Mouse (Mus musculus) gastrocnemius, adult 8-10 months (tissue): ENCODE data around the gene Taf12. TPM values are rescaled to one million over a fixed set of nuclear protein-coding genes. Genes with fewer than 3 reads are reported as not detected.
"Not testable (repeated sequence)": the region's sequence is repeated elsewhere in the genome, so short reads cannot be mapped to it uniquely, and the experiment has no call there.

ENCODE experiments used
- DNase-seq, 2 experiments: peaks; one replicate each; pipeline ENCODE4 v3.0.0; 2022; ENCODE audit warnings: low spot score in 2 of 2
- total RNA-seq, 4 experiments: library from RNA; stranded (reverse); gene quantifications; 2 replicates each; pipeline ENCODE4 v1.2.4; 2022

Taf12 gene
- total RNA-seq, 4 experiments from 2014 or later, result 35.4 to 47.2 (median 38.4) TPM

DNA sequence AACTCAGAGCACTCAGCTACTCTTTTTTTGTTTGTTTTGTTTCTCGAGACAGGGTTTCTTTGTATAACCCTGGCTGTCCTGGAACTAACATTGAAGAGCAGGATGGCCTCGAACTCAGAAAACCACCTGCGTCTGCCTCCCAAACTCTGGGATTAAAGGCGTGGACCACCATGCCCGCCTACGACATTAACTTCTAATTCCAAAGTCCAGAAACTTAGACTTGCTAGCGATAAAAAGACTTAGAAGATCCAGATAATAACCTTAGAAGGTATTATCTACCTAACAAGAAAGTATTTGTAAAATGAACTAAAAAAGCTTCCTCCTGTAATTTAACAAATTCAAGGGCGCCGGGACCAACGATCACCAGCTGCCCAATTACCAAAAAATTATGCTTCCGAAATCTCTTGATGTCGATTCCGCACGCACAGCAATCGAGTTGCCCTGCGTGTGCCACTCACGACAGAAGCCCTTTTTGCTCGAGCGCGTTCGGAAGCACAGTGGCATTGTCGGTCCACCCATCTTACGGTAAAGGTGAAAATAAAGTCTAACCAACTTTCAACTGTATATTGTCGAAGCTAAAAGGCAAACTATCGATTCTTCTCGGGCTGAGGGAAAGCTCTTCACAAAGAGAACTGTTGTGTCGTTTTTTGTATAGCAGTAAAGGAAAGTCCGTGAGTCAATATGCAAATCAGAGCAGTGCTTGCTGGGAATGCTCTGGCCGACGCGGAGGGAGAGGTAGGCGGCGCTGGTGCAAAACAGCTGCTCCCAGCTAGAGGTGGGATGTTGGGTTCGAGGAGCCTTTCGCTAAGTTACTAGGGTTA is 4.2 kb upstream of the Taf12 start:
- peak; percentile 69 to 84 for DNase-seq

DNA sequence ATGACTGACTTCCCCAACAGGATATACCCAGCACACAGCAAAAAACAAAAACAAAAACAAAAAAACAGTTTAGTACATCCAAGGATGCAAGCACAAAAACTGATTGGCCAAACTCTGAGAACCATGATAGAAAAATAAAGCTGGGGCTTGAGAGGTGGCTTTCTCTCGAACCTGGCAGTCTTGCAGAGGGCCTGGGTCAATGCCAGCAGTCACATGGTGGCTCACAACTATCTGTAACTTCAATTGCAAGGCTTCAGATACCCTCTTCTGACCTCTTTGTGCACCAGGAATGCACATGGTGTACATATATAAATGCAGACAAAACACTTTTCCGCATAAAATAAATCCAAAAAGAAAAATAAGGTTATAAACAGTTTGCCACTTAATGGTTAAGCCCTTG is 1.0 kb upstream of the Taf12 start:
- DNase-seq, result no peak

DNA sequence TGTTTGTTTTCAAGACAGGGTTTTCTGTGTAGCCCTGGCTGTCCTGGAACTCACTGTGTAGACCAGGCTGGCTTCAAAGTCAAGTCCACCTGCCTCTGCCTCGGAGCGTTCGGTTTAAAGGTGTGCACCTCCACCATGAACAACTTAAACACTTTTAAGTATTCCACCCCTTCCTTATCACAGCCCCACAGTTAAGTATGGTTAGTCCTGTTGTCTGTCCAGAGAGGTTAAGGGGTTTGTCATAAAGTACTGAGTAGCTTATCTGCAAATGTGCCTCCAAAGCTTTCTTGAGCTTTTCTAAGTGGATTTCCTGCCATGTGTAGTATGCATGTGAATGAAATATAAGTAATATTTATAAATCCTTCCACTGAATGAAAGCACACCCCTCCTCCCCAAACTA is 1.8 kb downstream of the Taf12 start:
- DNase-seq, result no peak

DNA sequence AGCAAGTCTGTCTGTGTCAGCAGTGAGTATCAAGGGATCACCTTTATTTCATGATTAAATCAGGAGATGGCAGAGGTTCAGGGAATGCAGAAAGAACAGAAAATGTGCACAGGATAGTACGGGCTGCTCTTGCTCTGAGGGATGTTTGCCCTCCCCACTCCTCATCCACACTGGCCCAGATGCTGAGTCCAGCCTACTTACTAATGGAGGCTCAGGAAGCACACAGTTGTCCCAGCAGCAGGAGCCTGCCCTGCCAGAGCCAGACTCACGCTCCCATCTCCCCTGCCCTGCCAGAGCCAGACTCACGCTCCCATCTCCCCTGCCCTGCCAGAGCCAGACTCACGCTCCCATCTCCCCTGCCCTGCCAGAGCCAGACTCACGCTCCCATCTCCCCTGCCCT is 14.7 kb downstream of the Taf12 start:
- not testable (repeated sequence) for DNase-seq

DNA sequence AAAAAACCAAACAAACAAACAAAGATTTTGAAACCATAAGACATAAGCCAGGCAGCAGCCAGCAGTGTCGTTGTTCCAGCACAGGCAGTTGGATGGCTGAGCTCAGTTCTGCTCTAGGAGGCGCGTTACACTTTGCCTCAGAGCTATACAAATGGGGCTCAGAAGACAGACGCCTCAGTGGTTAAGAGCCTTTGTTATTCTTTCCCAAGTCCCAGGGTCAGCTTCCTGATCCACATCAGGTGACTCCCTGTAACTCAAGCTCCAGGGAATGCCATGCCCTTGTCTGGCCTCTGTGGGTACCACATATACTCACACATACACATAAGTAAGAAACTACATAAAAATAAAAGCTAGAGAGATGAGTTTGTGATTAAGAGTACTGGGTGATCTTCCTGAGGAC is 16.9 kb downstream of the Taf12 start:
- no peak for DNase-seq

DNA sequence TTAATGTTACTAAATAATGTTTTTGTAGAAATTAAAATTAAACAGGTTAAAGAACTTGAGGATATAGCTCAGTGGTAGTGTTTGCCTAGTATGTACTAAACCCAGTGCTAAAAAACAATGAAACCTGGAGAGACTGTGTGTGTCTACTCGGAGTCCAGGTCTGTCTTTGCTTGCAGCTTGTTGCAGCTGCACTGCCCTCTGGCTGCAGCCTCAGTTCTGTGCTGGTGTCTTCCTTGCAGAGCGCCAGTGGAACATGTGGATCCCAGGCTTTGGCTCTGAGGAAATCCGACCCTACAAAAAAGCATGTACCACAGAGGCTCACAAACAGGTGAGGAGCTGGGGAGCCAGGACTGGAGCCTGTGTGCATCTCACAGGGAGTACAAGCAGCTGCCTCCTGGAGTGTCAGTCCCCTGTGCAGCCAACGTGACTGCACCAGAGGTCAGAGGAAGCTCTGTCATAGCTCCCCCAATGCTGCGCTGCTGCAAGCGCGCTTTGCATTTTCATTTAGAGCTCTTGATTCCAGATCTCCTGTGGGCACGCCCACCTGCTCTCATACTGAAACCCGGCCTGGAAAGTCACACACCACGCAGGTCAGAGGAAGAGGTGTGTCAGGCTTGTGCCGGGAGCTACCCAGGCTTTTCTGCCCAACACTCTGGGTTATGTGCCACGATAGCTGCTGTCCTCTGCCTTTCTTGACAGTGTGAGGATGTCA is 17.6 kb downstream of the Taf12 start:
- no peak for DNase-seq

DNA sequence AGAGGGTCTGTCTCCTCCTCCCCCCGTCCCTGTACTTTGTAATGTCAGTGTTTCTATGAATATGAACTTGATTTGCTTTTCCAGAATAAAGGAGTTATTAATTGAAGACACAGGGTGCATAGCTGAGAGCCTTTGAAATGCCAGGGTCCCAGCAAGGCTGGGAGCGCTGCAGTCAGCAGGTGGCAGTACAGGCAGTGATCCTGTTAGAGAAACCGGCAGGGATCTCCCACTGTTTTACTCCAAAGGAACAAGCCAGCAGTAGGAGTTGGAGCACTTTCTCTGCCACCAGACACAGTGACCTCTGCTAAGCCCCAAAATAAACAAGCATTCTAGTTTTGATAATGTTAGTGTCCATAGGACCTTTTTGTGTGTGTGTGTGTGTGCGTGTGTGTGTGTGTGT is 18.8 kb downstream of the Taf12 start:
- no peak for DNase-seq

DNA sequence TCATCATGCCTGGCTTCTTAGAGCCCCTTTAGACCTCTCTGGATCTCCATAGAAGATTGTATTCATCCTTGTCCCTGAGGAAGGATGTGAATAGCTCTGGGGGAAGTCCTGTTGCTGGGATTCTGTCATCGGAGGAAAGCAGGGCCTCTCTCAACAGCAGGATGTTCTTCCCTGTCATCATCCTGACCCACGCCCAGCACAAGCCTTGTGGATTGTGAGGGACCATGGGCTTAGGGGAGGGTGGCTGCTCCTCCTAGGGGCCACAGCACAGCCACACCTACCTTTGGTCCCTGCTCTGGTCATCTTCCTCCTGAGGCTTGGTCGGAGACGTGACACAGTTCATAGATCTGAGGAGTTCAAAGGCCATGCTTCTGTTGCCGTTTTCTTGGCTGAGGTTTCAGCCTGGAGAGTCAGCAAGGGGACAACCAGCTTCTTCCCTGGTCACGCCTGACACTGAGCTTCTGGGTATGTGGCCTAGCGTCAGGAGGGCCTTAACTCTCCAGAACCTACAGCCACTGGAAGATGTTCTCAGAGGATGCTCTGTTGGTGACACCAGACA is 19.6 kb downstream of the Taf12 start:
- DNase-seq, result no peak

DNA sequence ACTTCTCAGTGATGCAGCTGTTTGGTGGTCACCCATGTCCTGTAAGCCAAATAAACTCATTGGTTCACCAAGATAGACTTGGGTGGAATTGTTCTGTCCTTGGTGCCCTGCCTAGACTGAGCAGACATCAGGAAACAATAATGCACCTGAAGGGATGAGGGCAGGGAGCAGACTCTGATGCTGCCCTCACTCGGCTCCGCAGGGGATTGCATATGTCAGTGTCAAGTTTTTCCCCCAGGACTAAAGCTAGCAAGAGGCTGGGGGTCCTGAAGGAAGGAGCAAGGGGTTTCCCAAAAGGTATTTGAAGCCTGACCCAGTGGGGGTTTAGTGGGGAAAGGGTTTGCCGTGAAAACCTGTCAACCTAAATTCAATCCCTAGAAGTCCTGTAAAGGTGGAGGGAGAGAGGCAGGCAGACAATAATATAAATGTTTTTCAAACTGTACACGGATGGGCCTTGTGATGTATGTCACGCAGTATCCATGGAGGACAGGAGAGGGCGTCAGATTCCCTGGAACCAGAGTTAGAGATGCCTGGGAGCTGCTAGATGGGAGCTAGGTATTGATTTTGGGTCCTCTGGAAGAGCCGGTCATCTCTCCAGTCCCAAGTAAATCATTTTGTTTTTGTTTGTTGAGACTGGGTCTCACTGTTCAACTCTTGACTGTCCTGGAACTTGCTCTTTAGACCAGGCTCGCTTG is 21.7 kb downstream of the Taf12 start:
- DNase-seq, result no peak

DNA sequence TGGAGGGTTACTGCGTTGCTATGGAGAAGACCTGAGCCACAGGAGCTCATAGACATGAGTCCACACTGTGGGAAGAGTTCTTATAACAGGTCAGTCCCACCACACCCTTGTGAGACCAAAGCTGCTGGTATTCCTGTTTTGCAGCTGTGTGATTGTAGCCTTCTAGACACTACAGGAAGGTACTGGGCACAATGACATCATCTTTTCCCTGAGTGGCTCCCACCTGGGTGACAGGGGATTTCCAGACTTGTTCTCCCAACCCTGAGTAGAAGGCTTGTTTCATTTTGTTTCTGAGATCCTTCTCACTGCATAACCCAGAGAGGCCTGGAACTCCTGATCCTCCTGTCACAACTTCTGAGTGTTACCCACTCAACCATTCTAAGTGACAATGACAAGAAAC is 25.7 kb downstream of the Taf12 start:
- DNase-seq, result no peak

DNA sequence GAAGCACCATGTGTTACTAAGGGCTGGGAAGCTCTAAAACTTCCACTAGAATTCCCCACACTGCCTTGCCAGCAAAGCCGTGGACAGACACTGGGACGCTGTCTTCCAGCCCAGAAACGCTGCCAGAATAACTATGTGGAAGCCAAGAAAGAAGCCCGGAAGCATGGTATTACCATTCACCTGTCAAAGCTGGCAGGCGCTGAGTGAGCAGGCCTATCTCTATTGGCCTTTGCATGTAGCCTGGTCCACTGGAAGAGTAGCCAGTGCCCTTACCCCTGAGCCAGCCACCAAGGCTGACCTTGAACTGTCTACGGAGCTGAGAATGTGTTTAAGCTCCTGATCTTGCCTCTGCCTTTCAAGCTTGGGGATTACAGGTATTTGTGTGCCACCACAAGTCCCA is 27.3 kb downstream of the Taf12 start:
- DNase-seq, result no peak

DNA sequence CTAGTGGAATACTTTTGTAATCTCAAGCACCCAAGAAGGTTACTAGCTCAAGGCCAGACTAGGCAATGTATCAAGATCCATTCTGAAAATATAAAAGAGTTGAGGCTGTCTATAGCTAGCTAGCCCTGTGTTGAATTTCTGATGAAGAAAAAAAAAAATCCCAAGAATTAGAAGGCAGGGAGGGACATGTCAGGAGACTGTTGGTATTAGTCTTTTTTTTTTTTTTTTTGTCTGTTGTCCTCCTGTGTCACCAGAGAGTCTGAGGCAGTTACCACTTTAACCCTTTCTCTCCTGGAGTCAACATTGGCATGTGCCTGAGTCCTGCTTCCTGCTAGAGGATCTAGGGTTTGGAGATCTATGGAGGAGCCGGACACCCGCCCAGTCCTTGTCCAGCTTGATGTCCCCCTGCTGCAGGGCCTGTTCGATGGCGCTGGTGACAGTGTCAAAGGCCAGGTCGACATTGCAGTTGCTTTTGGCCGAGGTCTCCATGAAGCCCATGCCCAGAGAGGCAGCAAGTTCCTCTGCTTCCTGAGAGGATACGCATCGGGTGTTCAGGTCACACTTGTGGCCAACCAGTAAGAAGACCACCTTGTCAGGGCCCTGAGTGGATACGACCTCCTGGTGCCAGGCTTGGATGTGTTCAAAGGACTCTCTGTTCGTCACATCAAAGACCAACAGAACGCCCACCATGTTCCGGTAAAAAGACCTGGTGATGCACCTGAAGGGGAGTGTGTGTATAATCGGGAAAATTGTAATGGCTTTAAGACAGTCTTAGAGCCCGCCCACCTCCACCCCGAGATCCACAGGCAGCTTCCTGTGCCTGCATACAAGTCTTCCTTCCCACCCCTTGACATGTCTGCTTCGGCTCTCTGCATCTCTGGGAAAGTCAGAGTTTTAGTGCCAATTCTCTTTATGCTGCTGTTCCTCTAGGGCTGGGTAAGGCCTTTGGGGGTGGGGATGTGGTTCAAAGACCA is 28.1 kb downstream of the Taf12 start:
- DNase-seq, result no peak

DNA sequence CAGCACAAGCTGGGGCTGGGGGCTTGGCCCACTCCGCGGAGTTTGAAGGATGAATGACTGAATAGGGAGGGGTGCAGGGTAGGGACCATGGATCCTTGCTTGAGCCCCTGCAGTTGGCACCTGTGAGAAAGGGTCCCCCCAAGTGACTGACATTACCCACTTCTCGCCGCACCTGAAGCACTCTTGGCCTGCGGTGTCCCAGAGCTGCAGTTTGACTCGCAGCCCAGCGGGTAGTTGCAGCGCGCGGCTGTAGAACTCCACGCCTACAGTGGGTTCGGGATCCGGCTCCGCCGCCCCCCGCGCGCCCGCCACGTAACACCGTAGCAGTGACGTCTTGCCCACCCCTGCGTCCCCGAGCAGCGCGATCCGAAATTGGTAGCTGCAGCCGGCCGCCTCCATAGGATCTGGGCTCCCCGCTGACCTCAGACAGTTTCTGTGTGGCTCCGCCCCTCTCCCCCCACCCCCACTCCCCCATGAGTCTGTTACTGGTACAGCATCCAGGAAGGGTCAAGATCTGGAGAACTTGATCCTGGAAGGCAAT is 28.8 kb downstream of the Taf12 start, which contains the start of gene Rab42:
Gene Rab42, minus strand, starts transcription at position 447 of the 541 bp plus-strand sequence.
- peak in 1 of 2 experiments; percentile 21 for DNase-seq

DNA sequence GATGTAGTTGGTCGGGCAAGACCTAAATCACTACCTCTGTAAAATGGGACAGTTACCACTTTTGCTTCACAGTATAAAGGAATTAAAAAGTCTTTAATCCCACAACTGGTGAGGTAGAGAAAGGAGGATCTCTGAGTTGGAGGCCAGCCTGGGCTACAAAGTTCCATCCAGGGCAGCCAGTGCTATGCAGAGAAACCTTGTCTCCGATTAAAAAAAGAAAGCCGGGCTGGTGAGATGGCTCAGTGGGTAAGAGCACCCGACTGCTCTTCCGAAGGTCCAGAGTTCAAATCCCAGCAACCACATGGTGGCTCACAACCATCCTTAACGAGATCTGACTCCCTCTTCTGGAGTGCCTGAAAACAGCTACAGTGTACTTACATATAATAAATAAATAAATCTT is 29.3 kb downstream of the Taf12 start:
- DNase-seq, result not testable (repeated sequence)

DNA sequence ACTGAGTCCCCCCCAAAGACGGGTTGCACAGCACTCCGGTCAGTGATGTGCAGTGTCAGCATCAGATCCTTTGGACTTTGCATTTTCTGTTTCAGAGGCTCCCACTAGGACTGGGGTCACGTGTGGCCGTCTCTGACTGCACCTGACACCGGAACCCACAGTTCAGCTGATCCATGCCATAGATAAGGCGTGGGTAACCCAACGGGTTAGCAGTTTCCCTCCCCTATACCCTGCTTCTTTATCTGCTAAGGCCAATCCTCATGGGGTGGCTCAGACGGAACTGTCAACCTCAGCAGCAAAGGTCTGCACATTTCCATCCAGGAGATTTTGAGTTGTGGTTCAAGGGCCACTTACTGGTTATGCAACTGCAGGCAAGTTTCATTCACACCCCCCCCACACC is 31.1 kb downstream of the Taf12 start:
- DNase-seq, result no peak

DNA sequence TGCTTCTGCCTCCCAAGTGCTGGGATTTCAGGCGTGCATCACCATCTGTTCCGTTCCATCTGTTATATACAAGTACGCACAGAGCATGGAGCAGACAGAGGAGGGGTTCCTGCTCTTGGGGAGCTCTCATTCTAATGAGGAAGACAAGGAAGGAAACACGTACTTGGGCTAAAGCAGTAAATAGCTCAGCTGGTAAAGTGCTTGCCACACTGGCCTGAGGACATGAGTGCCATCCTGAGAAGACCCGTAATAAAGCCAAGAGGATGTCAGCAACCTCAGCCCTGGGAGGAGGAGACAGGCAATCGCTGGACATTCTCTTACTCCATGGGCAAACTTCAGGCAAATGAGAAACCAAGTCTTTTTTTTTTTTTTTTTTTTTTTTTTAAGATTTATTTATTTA is 31.8 kb downstream of the Taf12 start:
- DNase-seq, result no peak

DNA sequence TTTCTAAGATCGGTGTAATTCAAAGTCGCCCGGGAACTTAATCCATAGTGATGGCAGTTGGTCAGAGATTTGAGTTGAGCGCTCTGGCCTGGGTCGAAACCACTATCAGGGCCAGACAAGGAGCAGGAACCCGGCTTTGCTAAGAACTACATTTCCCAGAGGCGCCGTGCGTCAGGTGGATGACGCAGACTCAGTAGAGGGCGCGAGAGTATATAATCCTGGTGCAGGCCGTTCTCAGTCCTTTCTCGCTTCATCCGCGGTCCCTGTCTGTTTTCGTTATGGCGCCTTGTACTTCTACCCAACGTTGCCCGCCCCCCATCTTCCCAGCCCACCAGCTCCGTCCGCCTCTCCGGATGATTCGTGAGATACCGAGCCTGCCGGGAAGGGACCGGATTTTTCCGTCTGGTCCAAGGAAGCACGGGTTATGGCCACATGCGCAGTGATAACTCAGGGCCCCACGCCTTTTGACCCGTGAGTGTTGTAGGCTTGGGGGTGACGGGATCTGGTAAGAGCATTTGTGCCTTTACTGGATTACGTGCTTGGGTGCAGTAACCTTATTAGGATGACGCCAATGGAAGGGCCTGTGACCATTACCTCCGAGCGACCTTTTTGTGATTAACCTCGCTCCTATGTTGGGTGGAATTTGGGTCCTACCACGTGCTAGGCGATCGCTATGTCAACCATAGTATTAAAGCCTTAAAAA is 34.4 kb downstream of the Taf12 start:
- DNase-seq, result peak; percentile 80 to 86

DNA sequence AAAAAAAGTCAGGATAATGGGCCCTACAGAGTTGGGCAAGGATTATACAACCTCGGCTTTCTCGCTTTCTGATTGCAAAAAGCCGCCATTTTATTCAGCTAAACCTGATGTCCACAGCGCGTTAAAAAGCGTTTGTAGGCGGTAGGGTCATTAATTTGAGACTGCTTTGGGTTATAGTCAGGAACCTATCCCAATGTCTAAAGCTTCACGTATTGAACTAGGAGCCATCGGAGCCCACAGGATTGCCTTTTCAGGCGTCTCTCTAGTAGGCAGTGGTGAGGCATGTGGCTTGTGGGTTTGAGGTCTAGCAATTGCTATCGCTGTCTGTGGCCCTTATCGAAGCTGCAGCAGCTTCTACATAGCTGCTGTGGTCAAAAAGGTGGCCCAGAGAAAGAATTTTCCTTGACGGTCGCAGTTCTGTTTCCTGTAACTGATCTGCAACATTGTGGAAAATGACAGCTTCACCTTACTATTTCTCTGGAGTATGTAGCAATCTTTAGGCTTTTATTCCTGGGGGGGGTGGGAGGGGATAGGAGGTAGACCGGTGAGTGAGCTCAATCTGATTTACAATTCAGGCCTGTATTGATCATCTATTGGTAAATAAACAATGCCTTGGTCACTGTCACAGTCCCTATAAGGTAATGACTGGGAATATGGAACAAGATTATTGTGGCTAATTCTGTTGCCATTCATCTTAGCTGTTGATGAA is 35.1 kb downstream of the Taf12 start:
- DNase-seq, result no peak

DNA sequence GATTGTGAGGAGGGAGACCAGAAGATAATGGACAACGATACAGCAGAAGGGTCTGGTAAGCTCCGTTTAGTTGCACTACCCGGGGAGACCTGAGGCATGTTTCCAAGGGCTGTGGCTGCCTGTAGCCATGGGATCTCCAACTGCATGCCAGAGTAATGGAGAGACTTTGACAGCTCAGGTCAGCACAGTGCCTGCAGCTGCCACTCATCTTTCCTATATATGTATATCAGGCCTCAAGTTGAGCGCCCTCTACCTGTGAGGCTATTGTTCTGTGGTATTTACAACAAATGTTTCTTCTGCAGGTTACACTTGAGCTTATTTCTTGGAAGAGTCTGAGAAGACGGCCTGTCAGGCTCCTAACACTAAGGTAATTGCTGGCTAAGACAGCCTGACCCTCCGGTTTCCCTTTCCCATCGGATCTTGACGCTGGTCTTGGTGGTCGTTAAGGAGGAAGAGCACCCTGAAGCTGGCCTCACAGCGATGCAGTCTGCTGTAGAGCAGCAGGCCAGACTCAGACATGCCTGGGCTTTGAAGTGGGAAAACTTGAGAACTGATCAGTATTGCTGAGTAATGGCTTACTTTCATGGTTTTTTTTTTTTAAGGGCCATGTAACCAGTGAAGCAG is 35.8 kb downstream of the Taf12 start:
- DNase-seq, result peak; percentile 44 to 48
